Mouse (Mus musculus) kidney, embryonic 14.5 days (tissue): ENCODE measurements around the gene Clasp2. TPM values are rescaled to one million over a fixed set of nuclear protein-coding genes. Genes with fewer than 3 reads are reported as not detected.
A peak's percentile ranks its signal among the peaks of the same experiment; 100 is the strongest.

Experiments
- ATAC-seq: fragments of 200-750 bp; cut with Nextera tagmentation; 2 replicates; pipeline ENCODE4 v1.8.0; 2017; ENCODE audit warnings: moderate number of reproducible peaks, mild to moderate bottlenecking, moderate TSS enrichment, moderate library complexity; ENCODE audit not compliant: low FRiP score, low TSS enrichment
- H3K27ac ChIP-seq: fragments of 300-500 bp; sonication (generic); 2 replicates; pipeline ENCODE4 v1.5.1; 2014; ENCODE audit warnings: low read depth, mild to moderate bottlenecking, low read length, moderate library complexity, mixed read lengths
- H3K27me3 ChIP-seq: fragments of 300-500 bp; sonication (generic); 2 replicates; pipeline ENCODE4 v1.6.1; 2014; ENCODE audit warnings: mild to moderate bottlenecking, low read length; ENCODE audit not compliant: control insufficient read depth, insufficient read depth
- H3K36me3 ChIP-seq: fragments of 300-500 bp; sonication (generic); 2 replicates; pipeline ENCODE4 v1.6.1; 2014; ENCODE audit warnings: low read length, mixed read lengths; ENCODE audit not compliant: control insufficient read depth, insufficient read depth
- H3K4me1 ChIP-seq: fragments of 300-500 bp; sonication (generic); 2 replicates; pipeline ENCODE4 v1.6.1; 2014; ENCODE audit warnings: low read length, mixed read lengths; ENCODE audit not compliant: control insufficient read depth, insufficient read depth
- H3K4me2 ChIP-seq: fragments of 300-500 bp; sonication (generic); replicated peaks from 2 replicates; pipeline ENCODE4 v1.6.1; 2014; ENCODE audit warnings: low read depth, mild to moderate bottlenecking, low read length
- H3K4me3 ChIP-seq: fragments of 300-500 bp; sonication (generic); 2 replicates; pipeline ENCODE4 v1.5.1; 2014; ENCODE audit warnings: mild to moderate bottlenecking, low read length
- H3K9ac ChIP-seq: fragments of 300-500 bp; sonication (generic); 2 replicates; pipeline ENCODE4 v1.6.1; 2014; ENCODE audit warnings: low read depth, mild to moderate bottlenecking, low read length, moderate library complexity
- H3K9me3 ChIP-seq: fragments of 300-500 bp; sonication (generic); 2 replicates; pipeline ENCODE4 v1.6.1; 2016; ENCODE audit warnings: low read length; ENCODE audit not compliant: control insufficient read depth
- WGBS: fragments of 180-500 bp; shearing (Covaris S2); extraction: QIAGEN DNeasy Blood & Tissue Kit; methylation state at CpG from one replicate; pipeline ENCODE4 v1.1.7; 2014; 5-methylcytosine and 5-hydroxymethylcytosine counted together
- polyA plus RNA-seq: library from polyadenylated mRNA; unstranded; fragments of >200 nt; fragmentation: Nextera tagmentation; extraction: Ambion mirVana; gene quantifications from 2 replicates; pipeline ENCODE4 v1.2.1, GENCODE M21; 2014

The Clasp2 gene
- polyA plus RNA-seq, 1 experiment from 2014 or later, result 29.6 TPM

- no peak overlapping the region for H3K4me2 ChIP-seq
- no peak overlapping the region for H3K27ac ChIP-seq
- H3K27me3 ChIP-seq, result no peaks in the 10 kb centered on the region
- no peaks in the 10 kb centered on the region for H3K9me3 ChIP-seq
- H3K9ac ChIP-seq, result no peak overlapping the region
- no peaks in the 10 kb centered on the region for H3K4me1 ChIP-seq
- H3K36me3 ChIP-seq, result no peaks in the 10 kb centered on the region
- no peak overlapping the region for H3K4me3 ChIP-seq
- 78% methylated on average over 3 of the region's 3 CpGs for WGBS
- ATAC-seq, result no peak
These were observed 61.5 kb downstream of the Clasp2 start for GRCm38 (mm10) chr9:113802734-113803133.

- Histone ChIP-seq H3K36me3 (no peaks in the 10 kb centered on the region), H3K4me2 (no peak overlapping the region), H3K27me3 (no peaks in the 10 kb centered on the region), H3K27ac (no peak overlapping the region), H3K9me3 (no peaks in the 10 kb centered on the region), H3K9ac (no peak overlapping the region), H3K4me1 (no peaks in the 10 kb centered on the region), H3K4me3 (no peak overlapping the region)
- ATAC-seq, result no peak
- 83% methylated on average over 2 of the region's 2 CpGs for WGBS
These were observed 62.5 kb downstream of the Clasp2 start for GRCm38 (mm10) chr9:113803751-113804150.

DNA sequence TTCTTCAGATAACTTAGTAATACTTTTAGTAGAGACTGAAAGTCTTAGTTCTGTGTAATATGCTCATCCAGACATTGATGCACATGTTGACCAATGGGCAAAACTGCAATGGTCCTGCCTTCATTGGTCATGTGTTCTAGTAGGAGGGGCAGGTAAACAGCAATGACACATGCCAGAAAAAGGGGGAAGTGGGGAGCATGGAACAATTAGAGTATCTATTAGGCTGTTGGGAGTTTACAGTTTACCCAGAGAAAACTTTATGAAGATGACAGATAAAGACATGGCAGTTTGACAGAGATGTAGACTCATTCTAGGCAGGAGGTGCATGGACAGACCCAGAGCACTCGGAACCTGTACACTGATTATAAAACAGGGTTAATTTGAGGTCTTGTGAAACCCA lies 64.1 kb downstream of the Clasp2 start:
- H3K36me3 ChIP-seq, result no peaks in the 10 kb centered on the region
- no peak overlapping the region for H3K9ac ChIP-seq
- no peaks in the 10 kb centered on the region for H3K9me3 ChIP-seq
- H3K27ac ChIP-seq, result no peak overlapping the region
- H3K27me3 ChIP-seq, result no peaks in the 10 kb centered on the region
- H3K4me1 ChIP-seq, result no peaks in the 10 kb centered on the region
- no peak for ATAC-seq
- H3K4me2 ChIP-seq, result no peak overlapping the region
- no peak overlapping the region for H3K4me3 ChIP-seq
- 100% methylated on average over 1 of the region's 1 CpGs for WGBS

DNA sequence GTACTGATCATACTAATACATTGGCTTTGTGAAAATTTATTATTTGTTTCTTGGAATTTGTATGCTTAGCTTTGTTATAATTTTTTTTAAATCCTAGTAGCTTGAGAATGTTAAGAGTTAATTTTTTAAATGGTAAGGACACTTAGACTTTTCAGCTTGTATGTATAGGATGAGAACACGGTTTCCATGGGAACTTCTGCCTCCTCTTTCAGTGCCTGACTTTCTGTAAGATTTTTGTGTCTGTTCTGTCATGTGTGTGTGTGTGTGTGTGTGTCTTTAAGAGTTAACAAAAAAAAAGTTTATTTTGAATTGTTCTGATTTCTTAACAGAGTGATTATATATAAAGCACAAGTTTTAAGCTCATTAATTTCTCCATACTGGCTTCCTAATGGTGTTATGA lies 70.1 kb downstream of the Clasp2 start:
- no peak overlapping the region for H3K9ac ChIP-seq
- no peak overlapping the region for H3K4me2 ChIP-seq
- H3K4me3 ChIP-seq, result no peak overlapping the region
- H3K27ac ChIP-seq, result no peak overlapping the region
- no peaks in the 10 kb centered on the region for H3K9me3 ChIP-seq
- H3K4me1 ChIP-seq, result no peaks in the 10 kb centered on the region
- H3K27me3 ChIP-seq, result no peaks in the 10 kb centered on the region
- 76% methylated on average over 1 of the region's 1 CpGs for WGBS
- ATAC-seq, result no peak
- H3K36me3 ChIP-seq, result no peaks in the 10 kb centered on the region

DNA sequence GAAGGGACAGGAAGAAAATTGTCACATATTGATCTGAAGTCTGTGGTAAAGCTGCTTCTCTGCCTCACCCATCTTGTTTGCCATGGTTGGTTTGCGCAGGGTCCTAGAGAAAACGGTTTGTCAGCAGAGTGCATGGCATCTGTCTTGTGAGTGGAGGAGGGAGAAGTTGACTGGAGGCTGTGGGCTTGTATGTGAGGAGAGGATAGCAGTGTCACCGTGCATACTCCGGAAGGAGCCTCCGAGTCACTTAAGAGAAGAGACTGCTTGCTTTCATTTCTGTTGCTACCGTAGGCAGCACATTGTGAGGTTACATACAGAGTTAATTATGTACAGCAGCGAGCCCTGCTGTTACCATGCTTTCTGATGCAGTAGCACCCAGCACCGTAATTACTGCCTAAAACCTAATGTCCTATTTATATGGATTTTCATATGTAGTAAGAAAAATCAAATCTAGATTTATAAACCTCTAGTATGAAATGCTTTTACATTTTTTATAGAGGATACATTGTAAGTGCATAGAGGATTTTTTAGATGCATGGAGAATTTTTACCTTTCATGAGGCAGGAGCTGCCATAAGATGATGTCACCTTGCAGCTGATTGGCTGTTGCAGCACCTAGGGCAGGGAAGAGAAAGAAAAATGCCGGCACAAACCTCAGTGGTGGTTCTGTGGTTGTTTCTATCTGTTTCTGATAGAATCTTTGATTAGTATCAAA lies 70.8 kb downstream of the Clasp2 start:
- WGBS, result 48% methylated on average over 9 of the region's 9 CpGs
- H3K36me3 ChIP-seq, result no peaks in the 10 kb centered on the region
- no peaks in the 10 kb centered on the region for H3K27me3 ChIP-seq
- no peak overlapping the region for H3K27ac ChIP-seq
- H3K4me2 ChIP-seq, result peak overlapping the region; percentile 30; the same call in 1 of the 2 replicates
- peak; percentile 69; the same call in 1 of the 2 replicates for ATAC-seq
- H3K9ac ChIP-seq, result no peak overlapping the region
- H3K9me3 ChIP-seq, result no peaks in the 10 kb centered on the region
- peak overlapping the region; percentile 11; the same call in 1 of the 2 replicates for H3K4me3 ChIP-seq
- H3K4me1 ChIP-seq, result no peaks in the 10 kb centered on the region

- Histone ChIP-seq H3K4me1 (no peaks in the 10 kb centered on the region), H3K4me3 (no peak overlapping the region), H3K4me2 (peak overlapping the region; percentile 30; the same call in 1 of the 2 replicates), H3K27me3 (no peaks in the 10 kb centered on the region), H3K36me3 (no peaks in the 10 kb centered on the region), H3K9me3 (no peaks in the 10 kb centered on the region), H3K27ac (no peak overlapping the region), H3K9ac (no peak overlapping the region)
- WGBS, result 78% methylated on average over 4 of the region's 4 CpGs
- ATAC-seq, result no peak
These were observed 71.4 kb downstream of the Clasp2 start for GRCm38 (mm10) chr9:113812671-113813001.

DNA sequence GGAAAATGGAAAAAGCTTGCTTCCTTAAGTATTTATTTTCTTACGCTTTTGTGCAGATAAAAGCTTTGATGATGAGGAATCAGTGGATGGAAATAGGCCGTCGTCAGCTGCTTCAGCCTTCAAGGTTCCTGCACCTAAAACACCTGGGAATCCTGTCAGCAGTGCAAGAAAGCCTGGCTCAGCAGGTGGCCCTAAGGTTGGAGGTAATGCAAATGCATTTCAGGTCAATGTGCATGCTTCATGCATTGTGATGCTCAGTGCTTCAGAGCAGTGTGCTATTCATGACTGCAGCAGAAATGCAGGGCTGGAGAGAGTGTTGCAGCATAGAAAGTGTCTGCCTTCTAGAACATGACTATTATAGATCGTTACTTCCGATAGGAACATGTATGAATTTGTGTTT lies 71.8 kb downstream of the Clasp2 start:
- H3K9me3 ChIP-seq, result no peaks in the 10 kb centered on the region
- no peak overlapping the region for H3K27ac ChIP-seq
- no peak overlapping the region for H3K9ac ChIP-seq
- H3K4me3 ChIP-seq, result no peak overlapping the region
- no peaks in the 10 kb centered on the region for H3K36me3 ChIP-seq
- H3K4me2 ChIP-seq, result no peak overlapping the region
- 89% methylated on average over 5 of the region's 5 CpGs for WGBS
- no peaks in the 10 kb centered on the region for H3K27me3 ChIP-seq
- ATAC-seq, result no peak
- no peaks in the 10 kb centered on the region for H3K4me1 ChIP-seq

DNA sequence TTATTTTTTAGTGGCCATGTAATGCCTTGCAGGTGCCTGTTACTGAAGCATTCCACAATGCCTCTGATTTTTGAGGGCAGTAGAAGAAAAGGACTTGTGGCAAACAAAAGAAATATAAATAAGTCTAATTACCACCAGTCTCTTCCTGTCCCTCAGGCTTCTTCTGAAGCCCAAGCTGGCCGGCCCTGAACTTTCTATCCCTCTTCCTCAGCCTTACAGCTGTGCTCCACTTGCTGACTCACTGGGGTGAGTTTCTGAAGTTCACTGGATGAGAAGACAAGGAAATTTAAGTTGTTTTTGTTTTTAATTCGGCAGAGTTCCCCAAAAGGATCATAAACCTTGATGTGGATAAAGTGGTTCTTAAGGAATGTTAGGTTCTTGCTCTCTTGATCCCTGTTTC lies 74.6 kb downstream of the Clasp2 start:
- no peak overlapping the region for H3K27ac ChIP-seq
- H3K36me3 ChIP-seq, result no peaks in the 10 kb centered on the region
- 49% methylated on average over 2 of the region's 2 CpGs for WGBS
- H3K9me3 ChIP-seq, result no peaks in the 10 kb centered on the region
- no peak overlapping the region for H3K4me2 ChIP-seq
- no peak overlapping the region for H3K9ac ChIP-seq
- no peaks in the 10 kb centered on the region for H3K4me1 ChIP-seq
- no peaks in the 10 kb centered on the region for H3K27me3 ChIP-seq
- ATAC-seq, result no peak
- H3K4me3 ChIP-seq, result no peak overlapping the region

- ATAC-seq, result no peak
- Histone ChIP-seq H3K4me2 (no peak overlapping the region), H3K36me3 (no peaks in the 10 kb centered on the region), H3K27me3 (no peaks in the 10 kb centered on the region), H3K4me3 (no peak overlapping the region), H3K9ac (no peak overlapping the region), H3K4me1 (no peaks in the 10 kb centered on the region), H3K27ac (no peak overlapping the region), H3K9me3 (no peaks in the 10 kb centered on the region)
- WGBS, result 79% methylated on average over 1 of the region's 1 CpGs
These were observed 80.9 kb downstream of the Clasp2 start for GRCm38 (mm10) chr9:113822150-113822549.
